Mouse (Mus musculus): Measurements from ENCODE around the gene Dnajc5g.

DNA sequence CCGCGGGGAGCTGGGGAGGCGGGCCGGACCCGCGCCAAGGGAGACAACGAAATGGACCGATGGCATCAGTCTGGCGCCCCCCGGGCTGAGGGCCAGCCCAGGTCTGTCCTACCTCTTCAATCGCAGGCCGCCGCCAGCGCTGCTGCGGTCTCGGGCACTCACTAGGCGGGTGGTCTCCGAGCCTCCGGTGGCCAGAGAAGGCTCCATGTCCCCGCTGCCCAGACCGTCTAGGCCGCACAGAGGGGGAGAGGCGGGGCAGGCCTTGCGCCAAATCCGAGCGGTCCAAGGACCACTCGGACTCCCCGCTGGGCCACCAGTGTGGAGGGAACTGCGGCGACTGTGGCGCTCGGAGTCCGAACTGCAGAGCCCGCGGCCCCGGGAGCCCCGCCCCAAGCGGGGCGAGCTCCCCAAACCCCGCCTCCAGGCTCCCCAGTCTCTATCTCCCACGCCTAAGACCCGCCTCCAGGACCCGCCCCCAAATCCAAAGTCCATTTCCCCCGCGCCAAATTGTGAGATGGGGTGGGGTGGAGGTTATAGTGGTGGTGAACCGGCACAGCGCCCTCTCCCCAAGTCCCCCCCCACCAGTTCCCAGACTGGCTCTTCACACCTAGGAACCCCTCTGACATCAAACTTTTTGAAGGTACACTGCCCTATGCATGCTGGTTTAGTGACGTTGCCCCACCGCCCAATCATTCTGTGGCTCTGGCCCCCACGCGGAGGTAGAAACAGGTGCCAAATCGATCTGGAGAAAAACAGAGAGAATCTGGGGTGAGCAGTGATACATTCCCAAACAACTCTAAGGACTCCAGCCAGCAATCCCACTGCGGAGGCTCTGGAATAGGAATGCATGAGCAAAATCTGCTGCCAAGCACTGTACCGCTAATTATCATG is 12.7 kb upstream of the Dnajc5g start:
- TF ChIP-seq CTCF (IDR thresholded peaks at IDR 0.05) (no peak), EP300 (IDR thresholded peaks at IDR 0.05) (no peak)

Measured in lung, postnatal 0 days (tissue).